ENCODE assay signal across 9 mouse cellular contexts in genomic region chr7:89841670-89842403, GRCm38 (mm10).
A peak's percentile ranks its signal among the peaks of the same experiment; 100 is the strongest.
DNase-seq lines count a peak whose midpoint lies in the region; ATAC-seq and TF ChIP-seq lines count a peak whose summit lies in the region.
"Had no signal": no experiment of that assay in that cellular context is flagged by ENCODE, and none has a peak within 500 bp of the region (broad histone marks: within the 10 kb centered on the region; RNA-seq: fewer than 3 reads in every experiment).

No protein-coding gene starts in this region.

- peak; percentile 54 for ATAC-seq in lung, postnatal 0 days

- H3K9me3 ChIP-seq in MEL (replicated peaks; ENCODE audit: insufficient read depth, low read length), result no peaks in the 10 kb centered on the region
- no peaks in the 10 kb centered on the region for H3K9me3 ChIP-seq in hindbrain, embryonic 10.5 days
- no peaks in the 10 kb centered on the region for H3K9me3 ChIP-seq in lung, postnatal 0 days (ENCODE audit: low read length)
- H3K9me3 ChIP-seq: liver, embryonic 15.5 days had no signal

- TF ChIP-seq RAD21 in MEL (IDR thresholded peaks at IDR 0.05; ENCODE audit: low read depth, low read length), result peak; percentile 73

- WGBS in hindbrain, embryonic 10.5 days, result 39% methylated on average over 15 of the region's 15 CpGs
- 27% methylated on average over 15 of the region's 15 CpGs for WGBS in lung, postnatal 0 days

- TF ChIP-seq CTCF in MEL (IDR thresholded peaks at IDR 0.05 in 2 of 3, conservative IDR thresholded peaks at IDR 0.05 in 1 of 3; ENCODE audit: control insufficient read depth in 1 of 3, insufficient read depth in 1 of 3, low read depth in 2 of 3, low read length in 3 of 3, poor library complexity in 1 of 3, severe bottlenecking in 1 of 3), result peak; percentile 59 to 83 (median 73)
- TF ChIP-seq CTCF in layer of hippocampus, adult 2 months (conservative IDR thresholded peaks at IDR 0.05), result peak; percentile 96
- peak; percentile 92 for TF ChIP-seq CTCF in lung, postnatal 0 days (IDR thresholded peaks at IDR 0.05)

- TF ChIP-seq EP300 in MEL (IDR thresholded peaks at IDR 0.05; ENCODE audit: low read depth in 1 of 2, low read length in 2 of 2), result no peak
- TF ChIP-seq EP300 in lung, postnatal 0 days (IDR thresholded peaks at IDR 0.05), result peak; percentile 46; the same call in 1 of the 2 replicates

- no peaks in the 10 kb centered on the region for H3K4me1 ChIP-seq in MEL (ENCODE audit: control insufficient read depth in 1 of 2, insufficient read depth in 2 of 2, low read length in 2 of 2)
- peaks cover 16% of the 10 kb centered on the region for H3K4me1 ChIP-seq in hindbrain, embryonic 10.5 days (replicated peaks)
- H3K4me1 ChIP-seq in lung, postnatal 0 days (ENCODE audit: insufficient read depth, low read depth, low read length), result no peaks in the 10 kb centered on the region
- H3K4me1 ChIP-seq: liver, embryonic 15.5 days had no signal

- H3K36me3 ChIP-seq in MEL (ENCODE audit: control insufficient read depth in 1 of 2, insufficient read depth in 2 of 2, low read length in 2 of 2), result no peaks in the 10 kb centered on the region
- H3K36me3 ChIP-seq in hindbrain, embryonic 10.5 days, result no peaks in the 10 kb centered on the region
- no peaks in the 10 kb centered on the region for H3K36me3 ChIP-seq in lung, postnatal 0 days (ENCODE audit: insufficient read depth, low read length)
- H3K36me3 ChIP-seq: liver, embryonic 15.5 days had no signal

- H3K9ac ChIP-seq in MEL (ENCODE audit: control insufficient read depth, low read depth, low read length, poor library complexity, severe bottlenecking), result no peak overlapping the region
- no peak overlapping the region for H3K9ac ChIP-seq in lung, postnatal 0 days (replicated peaks; ENCODE audit: low read depth)
- H3K9ac ChIP-seq: liver, embryonic 15.5 days had no signal

- H3K4me3 ChIP-seq in MEL (ENCODE audit: control insufficient read depth in 1 of 2, insufficient read depth in 1 of 2, low read depth in 2 of 2, low read length in 2 of 2), result no peak overlapping the region
- no peak overlapping the region for H3K4me3 ChIP-seq in hindbrain, embryonic 10.5 days
- H3K4me3 ChIP-seq in layer of hippocampus, adult 2 months, result peak overlapping the region; percentile 27; the same call in 1 of the 2 replicates
- H3K4me3 ChIP-seq in lung, postnatal 0 days (ENCODE audit: low read depth, low read length), result no peak overlapping the region
- H3K4me3 ChIP-seq: liver, embryonic 15.5 days had no signal

- no peak for TF ChIP-seq POLR2A in MEL (IDR thresholded peaks at IDR 0.05; ENCODE audit: control insufficient read depth in 1 of 2, insufficient read depth in 1 of 2, low read depth in 1 of 2, low read length in 2 of 2, poor library complexity in 1 of 2)

- H3K79me2 ChIP-seq in MEL (ENCODE audit: control insufficient read depth, insufficient read depth, low read length, poor library complexity), result no peaks in the 10 kb centered on the region

- H3K27me3 ChIP-seq in MEL (ENCODE audit: control insufficient read depth in 1 of 2, insufficient read depth in 2 of 2, low read length in 2 of 2), result no peaks in the 10 kb centered on the region
- H3K27me3 ChIP-seq in hindbrain, embryonic 10.5 days (ENCODE audit: insufficient read depth, poor library complexity, severe bottlenecking), result no peaks in the 10 kb centered on the region
- H3K27me3 ChIP-seq in lung, postnatal 0 days (replicated peaks; ENCODE audit: insufficient read depth, low read length), result no peaks in the 10 kb centered on the region
- H3K27me3 ChIP-seq: liver, embryonic 15.5 days had no signal

- DNase-seq in MEL (ENCODE audit: low read depth, low spot score), result peak; percentile 72
- peak; percentile 66 for DNase-seq in cerebellum, adult 11-12 months
- peak; percentile 90 for DNase-seq in forelimb bud, embryonic 11.5 days (ENCODE audit: low read depth, low spot score)
- DNase-seq in hindbrain, embryonic 10.5 days (ENCODE audit: low spot score), result peak; percentile 83
- DNase-seq in layer of hippocampus, adult 2 months (ENCODE audit: low spot score in 2 of 2), result peak; percentile 88 to 91
- peak; percentile 91 for DNase-seq in lung, postnatal 0 days (ENCODE audit: low spot score)
- DNase-seq in ovary, postnatal 36 days (ENCODE audit: low spot score), result peak; percentile 79
- DNase-seq in thymus, postnatal 14 days, result peak; percentile 63

- H3K27ac ChIP-seq in MEL (ENCODE audit: control insufficient read depth, low read depth, low read length), result no peak overlapping the region
- no peak overlapping the region for H3K27ac ChIP-seq in hindbrain, embryonic 10.5 days
- no peak overlapping the region for H3K27ac ChIP-seq in layer of hippocampus, adult 2 months
- H3K27ac ChIP-seq in lung, postnatal 0 days (ENCODE audit: low read length), result no peak overlapping the region
- H3K27ac ChIP-seq: liver, embryonic 15.5 days had no signal

- H3K4me2 ChIP-seq in lung, postnatal 0 days (replicated peaks; ENCODE audit: low read depth, low read length), result no peak overlapping the region
- H3K4me2 ChIP-seq: liver, embryonic 15.5 days had no signal

TF ChIP-seq in MEL, 35 proteins besides CTCF, POLR2A, EP300 and RAD21:
- no peak for TF ChIP-seq TCF12 (IDR thresholded peaks at IDR 0.05; ENCODE audit: low read depth, low read length)
- peak; percentile 20; the same call in 1 of the 2 replicates for TF ChIP-seq GATA1 (IDR thresholded peaks at IDR 0.05; ENCODE audit: low read depth, low read length)
- TF ChIP-seq SMC3 (IDR thresholded peaks at IDR 0.05; ENCODE audit: low read depth, low read length), result peak; percentile 72
- TF ChIP-seq JUND (IDR thresholded peaks at IDR 0.05; ENCODE audit: low read depth, low read length), result no peak
- TF ChIP-seq MXI1 (IDR thresholded peaks at IDR 0.05; ENCODE audit: low read depth, low read length), result no peak
- TF ChIP-seq MAFK (IDR thresholded peaks at IDR 0.05; ENCODE audit: borderline replicate concordance, low read depth, low read length), result no peak
- TF ChIP-seq ZNF384 (IDR thresholded peaks at IDR 0.05; ENCODE audit: low read depth, low read length), result no peak
